Mouse (Mus musculus) hindbrain, embryonic 11.5 days (tissue): ENCODE data around the gene Fbln5. TPM values are rescaled to one million over a fixed set of nuclear protein-coding genes. Genes with fewer than 3 reads are reported as not detected.

Experiments
- ATAC-seq: fragments of 200-750 bp; cut with Nextera tagmentation; 2 replicates; pipeline ENCODE4 v1.8.0; 2017; ENCODE audit warnings: mild to moderate bottlenecking, moderate TSS enrichment, moderate library complexity; ENCODE audit not compliant: low FRiP score
- DNase-seq: peaks from one replicate; pipeline ENCODE4 v3.0.0-alpha.2; 2015; ENCODE audit warnings: low spot score
- H3K27ac ChIP-seq: fragments of 300-500 bp; sonication (generic); 2 replicates; pipeline ENCODE4 v1.5.1; 2014; ENCODE audit warnings: mild to moderate bottlenecking, low read depth, low read length
- H3K27me3 ChIP-seq: fragments of 300-500 bp; sonication (generic); 2 replicates; pipeline ENCODE4 v1.6.1; 2014; ENCODE audit warnings: mild to moderate bottlenecking, low read length, moderate library complexity, mixed read lengths; ENCODE audit not compliant: control insufficient read depth, insufficient read depth
- H3K36me3 ChIP-seq: fragments of 300-500 bp; sonication (generic); 2 replicates; pipeline ENCODE4 v1.6.1; 2014; ENCODE audit warnings: mild to moderate bottlenecking, low read length, moderate library complexity, mixed read lengths; ENCODE audit not compliant: control insufficient read depth, insufficient read depth
- H3K4me1 ChIP-seq: fragments of 300-500 bp; sonication (generic); replicated peaks from 2 replicates; pipeline ENCODE4 v1.6.1; 2014; ENCODE audit warnings: low read length, mixed read lengths; ENCODE audit not compliant: control insufficient read depth, insufficient read depth
- H3K4me2 ChIP-seq: fragments of 300-500 bp; sonication (generic); replicated peaks from 2 replicates; pipeline ENCODE4 v1.6.1; 2014; ENCODE audit warnings: mild to moderate bottlenecking, low read depth, low read length
- H3K4me3 ChIP-seq: fragments of 300-500 bp; sonication (generic); 2 replicates; pipeline ENCODE4 v1.5.1; 2014; ENCODE audit warnings: low read depth, low read length
- H3K9ac ChIP-seq: fragments of 300-500 bp; sonication (generic); 2 replicates; pipeline ENCODE4 v1.6.1; 2014; ENCODE audit warnings: low read depth, low read length
- H3K9me3 ChIP-seq: fragments of 300-500 bp; sonication (generic); 2 replicates; pipeline ENCODE4 v1.6.1; 2016; ENCODE audit warnings: low read length; ENCODE audit not compliant: control insufficient read depth
- WGBS: fragments of 180-500 bp; shearing (Covaris S2); extraction: QIAGEN DNeasy Blood & Tissue Kit; methylation state at CpG from one replicate; pipeline ENCODE4 v1.1.7; 2014; 5-methylcytosine and 5-hydroxymethylcytosine counted together
- polyA plus RNA-seq: library from polyadenylated mRNA; unstranded; fragments of >200 nt; fragmentation: Nextera tagmentation; extraction: Ambion mirVana; gene quantifications from 2 replicates; pipeline ENCODE4 v1.2.1, GENCODE M21; 2014

The Fbln5 gene
- polyA plus RNA-seq, 1 experiment from 2014 or later = 15.7 TPM

- WGBS = 76% methylated on average over 7 of the region's 7 CpGs
- Histone ChIP-seq H3K27ac (no peak overlapping the region), H3K4me3 (no peak overlapping the region), H3K27me3 (no peaks in the 10 kb centered on the region), H3K36me3 (no peaks in the 10 kb centered on the region), H3K4me1 (no peaks in the 10 kb centered on the region), H3K9me3 (no peaks in the 10 kb centered on the region), H3K4me2 (no peak overlapping the region), H3K9ac (no peak overlapping the region)
- DNase-seq (no peak), ATAC-seq (no peak)
These were observed 20.5 kb downstream of the Fbln5 start for GRCm38 (mm10) chr12:101798189-101798922.

DNA sequence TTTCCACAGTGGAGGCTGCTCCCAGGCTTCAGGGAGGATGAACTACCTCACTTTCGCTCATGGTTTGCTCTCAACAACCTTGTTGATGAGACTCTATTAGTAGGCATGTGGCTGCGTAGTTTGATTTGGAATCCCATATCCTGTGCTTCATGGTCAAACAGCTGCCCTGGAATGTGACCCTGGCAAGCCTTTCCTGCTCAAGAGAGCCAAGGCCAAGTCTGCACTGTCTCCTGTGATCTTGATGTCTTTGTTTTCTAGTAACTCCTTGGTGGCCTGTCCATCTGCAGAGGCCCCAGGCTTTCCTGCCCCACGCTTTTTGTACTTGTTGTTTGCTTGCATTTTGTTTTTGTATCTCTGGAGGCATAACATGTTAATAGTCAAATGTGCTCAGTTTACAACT, 24.4 kb downstream of the Fbln5 start:
- Histone ChIP-seq H3K9me3 (no peaks in the 10 kb centered on the region), H3K4me1 (no peaks in the 10 kb centered on the region), H3K27me3 (no peaks in the 10 kb centered on the region), H3K9ac (no peak overlapping the region), H3K4me3 (no peak overlapping the region), H3K4me2 (no peak overlapping the region), H3K36me3 (no peaks in the 10 kb centered on the region), H3K27ac (no peak overlapping the region)
- no peak for ATAC-seq
- WGBS = 86% methylated on average over 3 of the region's 3 CpGs
- DNase-seq = no peak

- Histone ChIP-seq H3K27ac (no peak overlapping the region), H3K9me3 (no peaks in the 10 kb centered on the region), H3K4me1 (no peaks in the 10 kb centered on the region), H3K4me3 (no peak overlapping the region), H3K27me3 (no peaks in the 10 kb centered on the region), H3K4me2 (no peak overlapping the region), H3K36me3 (no peaks in the 10 kb centered on the region), H3K9ac (no peak overlapping the region)
- 68% methylated on average over 5 of the region's 5 CpGs for WGBS
- no peak for ATAC-seq
- no peak for DNase-seq
These were observed 25.6 kb downstream of the Fbln5 start for GRCm38 (mm10) chr12:101793221-101793621.

DNA sequence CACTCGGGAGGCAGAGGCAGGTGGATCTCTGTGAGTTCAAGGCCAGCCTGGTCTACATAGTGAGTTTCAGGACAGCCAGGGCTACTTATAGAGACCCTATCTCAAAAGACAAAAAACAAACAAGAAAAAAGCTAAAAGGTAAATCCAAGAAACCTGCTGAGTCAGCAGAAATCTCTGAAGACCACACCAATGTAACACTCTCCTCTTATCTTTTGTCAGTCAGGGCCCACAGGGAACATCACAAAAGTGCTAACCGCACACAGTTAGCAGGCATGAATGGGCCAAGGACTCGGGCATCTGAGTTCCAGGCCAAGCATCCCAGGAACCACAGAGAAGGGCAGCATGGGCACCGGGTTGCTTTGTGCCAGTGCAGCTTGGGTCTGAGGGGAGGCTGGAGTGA, 26.2 kb downstream of the Fbln5 start:
- no peak for ATAC-seq
- WGBS = 93% methylated on average over 4 of the region's 4 CpGs
- no peaks in the 10 kb centered on the region for H3K9me3 ChIP-seq

DNA sequence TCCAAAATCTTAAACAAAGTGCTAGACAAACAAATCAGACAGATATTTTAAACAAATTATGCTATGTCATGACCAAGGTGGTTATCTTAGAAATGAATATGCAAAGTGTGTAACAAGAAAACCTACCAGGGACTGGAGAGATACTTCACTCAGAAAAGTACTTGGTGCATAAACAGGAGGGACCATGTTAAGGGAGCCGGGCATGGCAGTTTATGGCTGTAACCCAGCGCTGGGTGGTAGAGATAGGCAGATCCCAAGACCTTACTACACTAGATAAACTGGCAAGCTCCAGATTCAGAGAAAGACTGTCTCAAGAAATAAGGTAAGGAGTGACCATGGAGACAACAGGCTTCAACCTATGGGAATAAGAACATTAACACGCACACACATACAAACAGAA, 29.1 kb downstream of the Fbln5 start:
- H3K27me3 ChIP-seq = no peaks in the 10 kb centered on the region
- ATAC-seq (no peak), DNase-seq (no peak)
- H3K4me2 ChIP-seq = no peak overlapping the region
- H3K4me1 ChIP-seq = no peaks in the 10 kb centered on the region
- H3K27ac ChIP-seq = no peak overlapping the region
- H3K4me3 ChIP-seq = no peak overlapping the region
- 93% methylated on average over 3 of the region's 3 CpGs for WGBS
- H3K9ac ChIP-seq = no peak overlapping the region
- H3K36me3 ChIP-seq = no peaks in the 10 kb centered on the region
- H3K9me3 ChIP-seq = no peaks in the 10 kb centered on the region

More for the DNA sequence above, 26.2 kb downstream of the Fbln5 start:
- Histone ChIP-seq H3K4me3 (no peak overlapping the region), H3K4me1 (no peaks in the 10 kb centered on the region), H3K4me2 (no peak overlapping the region), H3K9ac (no peak overlapping the region), H3K27me3 (no peaks in the 10 kb centered on the region), H3K27ac (no peak overlapping the region), H3K36me3 (no peaks in the 10 kb centered on the region)
- no peak for DNase-seq

DNA sequence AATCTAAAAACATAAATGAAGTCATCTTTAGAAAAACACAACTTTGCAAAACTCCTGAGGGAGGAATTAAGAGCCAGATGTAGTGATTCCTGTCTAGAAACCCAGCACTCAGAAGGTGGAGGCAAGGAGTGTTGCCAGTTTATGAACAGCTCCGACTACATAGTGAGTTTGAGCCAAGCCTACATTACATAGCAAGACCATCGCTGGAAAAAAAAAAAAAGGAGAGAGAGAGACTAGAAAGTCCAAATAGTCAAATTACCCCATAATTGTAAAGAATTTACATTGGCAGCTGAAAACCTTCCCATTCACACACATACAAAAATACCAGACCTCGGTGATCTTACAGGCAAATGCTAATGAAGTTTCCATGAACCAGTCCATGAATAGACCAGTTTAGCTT, 29.6 kb downstream of the Fbln5 start:
- WGBS = 84% methylated on average over 3 of the region's 3 CpGs

GRCm38 (mm10) chr12:101782787-101783186, 36.1 kb downstream of the Fbln5 start:
- no peak for ATAC-seq
- WGBS = 59% methylated on average over 2 of the region's 2 CpGs

More for the DNA sequence above, 29.6 kb downstream of the Fbln5 start:
- no peaks in the 10 kb centered on the region for H3K4me1 ChIP-seq
- no peak overlapping the region for H3K4me3 ChIP-seq
- no peak overlapping the region for H3K4me2 ChIP-seq
- no peak for DNase-seq
- H3K36me3 ChIP-seq = no peaks in the 10 kb centered on the region
- no peak overlapping the region for H3K27ac ChIP-seq
- H3K27me3 ChIP-seq = no peaks in the 10 kb centered on the region
- no peaks in the 10 kb centered on the region for H3K9me3 ChIP-seq
- no peak overlapping the region for H3K9ac ChIP-seq
- ATAC-seq = no peak

DNA sequence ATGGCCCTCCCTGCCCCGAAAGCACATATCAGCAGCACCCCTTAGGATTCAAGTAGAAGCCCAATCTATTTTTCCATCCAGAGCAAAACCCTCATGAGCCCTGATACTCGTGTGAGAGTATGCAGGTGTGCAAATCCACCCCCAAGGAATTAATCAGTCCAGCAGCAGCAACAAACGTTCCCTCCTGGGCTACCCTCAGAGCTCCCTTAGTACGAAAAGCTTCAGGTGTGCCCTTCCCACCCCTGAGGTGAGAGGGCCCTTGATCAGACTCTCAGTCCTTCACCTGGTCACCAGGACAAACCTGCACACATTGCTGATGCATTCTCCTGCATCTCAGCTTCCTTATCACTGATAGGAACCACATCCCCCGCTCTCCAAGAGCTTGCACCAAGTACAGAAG, 37.9 kb downstream of the Fbln5 start:
- H3K4me2 ChIP-seq = no peak overlapping the region
- no peaks in the 10 kb centered on the region for H3K9me3 ChIP-seq
- no peak overlapping the region for H3K4me3 ChIP-seq
- no peaks in the 10 kb centered on the region for H3K27me3 ChIP-seq
- ATAC-seq (no peak), DNase-seq (no peak)
- H3K9ac ChIP-seq = no peak overlapping the region
- no peaks in the 10 kb centered on the region for H3K4me1 ChIP-seq
- no peak overlapping the region for H3K27ac ChIP-seq
- no peaks in the 10 kb centered on the region for H3K36me3 ChIP-seq
- WGBS = 81% methylated on average over 5 of the region's 5 CpGs

More at GRCm38 (mm10) chr12:101782787-101783186, 36.1 kb downstream of the Fbln5 start:
- no peak for DNase-seq
- Histone ChIP-seq H3K4me1 (no peaks in the 10 kb centered on the region), H3K9me3 (no peaks in the 10 kb centered on the region), H3K4me3 (no peak overlapping the region), H3K27ac (no peak overlapping the region), H3K9ac (no peak overlapping the region), H3K4me2 (no peak overlapping the region), H3K36me3 (no peaks in the 10 kb centered on the region), H3K27me3 (no peaks in the 10 kb centered on the region)

DNA sequence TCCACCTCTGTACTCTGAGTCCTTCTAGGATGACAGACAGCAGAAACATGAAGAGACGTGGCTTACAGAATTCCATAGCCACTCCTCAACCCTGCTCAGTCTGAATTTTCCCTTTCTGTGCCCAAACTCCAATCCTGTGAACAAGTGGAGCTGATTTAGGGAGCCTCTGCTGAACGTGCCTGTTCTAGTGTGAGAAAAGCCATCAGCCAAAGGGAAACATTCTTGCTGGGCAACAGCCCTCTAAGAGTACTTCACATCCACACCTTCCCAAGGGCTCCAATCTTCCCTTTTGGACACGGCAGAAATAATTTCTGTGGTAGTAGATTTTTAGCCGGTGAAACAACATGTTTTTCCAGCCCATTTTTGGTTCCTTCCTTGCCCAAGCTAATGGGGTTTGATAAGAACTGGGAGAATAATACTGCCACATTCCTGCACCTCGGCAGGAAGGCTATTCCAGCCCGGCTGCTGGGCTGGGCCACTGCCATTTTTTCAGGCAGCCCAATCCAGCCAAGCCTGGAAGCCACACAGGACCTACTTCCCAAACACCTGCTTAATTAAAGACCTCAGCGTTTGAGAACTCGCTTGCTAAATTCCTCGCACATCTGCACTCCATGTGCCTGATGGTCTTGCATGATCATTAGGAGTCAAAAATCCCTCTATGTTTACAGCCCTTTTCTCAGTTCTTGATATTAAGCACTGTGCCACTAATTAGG, 41.1 kb downstream of the Fbln5 start:
- DNase-seq = no peak
- Histone ChIP-seq H3K9me3 (no peaks in the 10 kb centered on the region), H3K27me3 (no peaks in the 10 kb centered on the region), H3K9ac (no peak overlapping the region), H3K36me3 (no peaks in the 10 kb centered on the region), H3K4me3 (no peak overlapping the region), H3K4me1 (no peaks in the 10 kb centered on the region), H3K4me2 (no peak overlapping the region), H3K27ac (no peak overlapping the region)
- no peak for ATAC-seq
- WGBS = 80% methylated on average over 9 of the region's 9 CpGs
